Mouse (Mus musculus) midbrain, embryonic 11.5 days (tissue): ENCODE data around the gene Mylpf. TPM values are rescaled to one million over a fixed set of nuclear protein-coding genes. Genes with fewer than 3 reads are reported as not detected.
"Not testable (repeated sequence)": the region's sequence is repeated elsewhere in the genome, so short reads cannot be mapped to it uniquely, and the experiment has no call there.

Experiments used
- ATAC-seq: fragments of 200-750 bp; cut with Nextera tagmentation; 2 replicates; pipeline ENCODE4 v1.8.0; 2017; ENCODE audit warnings: moderate TSS enrichment, moderate library complexity; ENCODE audit not compliant: low FRiP score
- DNase-seq: peaks from one replicate; pipeline ENCODE4 v3.0.0; 2015; ENCODE audit warnings: low spot score; ENCODE audit errors: missing footprints
- H3K27ac ChIP-seq: fragments of 300-500 bp; sonication (generic); 2 replicates; pipeline ENCODE4 v1.5.1; 2014; ENCODE audit warnings: low read depth, low read length
- H3K27me3 ChIP-seq: fragments of 300-500 bp; sonication (generic); 2 replicates; pipeline ENCODE4 v1.6.1; 2014; ENCODE audit warnings: mild to moderate bottlenecking, low read length, moderate library complexity, mixed read lengths; ENCODE audit not compliant: control insufficient read depth, insufficient read depth
- H3K36me3 ChIP-seq: fragments of 300-500 bp; sonication (generic); 2 replicates; pipeline ENCODE4 v1.6.1; 2014; ENCODE audit warnings: mild to moderate bottlenecking, low read length, moderate library complexity, mixed read lengths; ENCODE audit not compliant: control insufficient read depth, insufficient read depth
- H3K4me1 ChIP-seq: fragments of 300-500 bp; sonication (generic); 2 replicates; pipeline ENCODE4 v1.6.1; 2014; ENCODE audit warnings: low read length; ENCODE audit not compliant: control insufficient read depth, insufficient read depth
- H3K4me2 ChIP-seq: fragments of 300-500 bp; sonication (generic); 2 replicates; pipeline ENCODE4 v1.6.1; 2014; ENCODE audit warnings: mild to moderate bottlenecking, moderate library complexity
- H3K4me3 ChIP-seq: fragments of 300-500 bp; sonication (generic); 2 replicates; pipeline ENCODE4 v1.5.1; 2014; ENCODE audit warnings: low read depth, low read length
- H3K9ac ChIP-seq: fragments of 300-500 bp; sonication (generic); 2 replicates; pipeline ENCODE4 v1.6.1; 2014; ENCODE audit warnings: low read length
- H3K9me3 ChIP-seq: fragments of 300-500 bp; sonication (generic); 2 replicates; pipeline ENCODE4 v1.6.1; 2016; ENCODE audit warnings: low read length; ENCODE audit not compliant: control insufficient read depth
- WGBS: fragments of 180-500 bp; shearing (Covaris S2); extraction: QIAGEN DNeasy Blood & Tissue Kit; methylation state at CpG from one replicate; pipeline ENCODE4 v1.1.7; 2014; 5-methylcytosine and 5-hydroxymethylcytosine counted together
- polyA plus RNA-seq: library from polyadenylated mRNA; unstranded; fragments of >200 nt; fragmentation: Nextera tagmentation; extraction: Ambion mirVana; gene quantifications from 2 replicates; pipeline ENCODE4 v1.2.1, GENCODE M21; 2014

Mylpf gene
- polyA plus RNA-seq, 1 experiment from 2014 or later, result 13.2 TPM

GRCm38 (mm10) chr7:127244658-127245510 lies 36.2 kb downstream of the Mylpf start:
- no peaks in the 10 kb centered on the region for H3K9me3 ChIP-seq
- peak overlapping the region; percentile 81 for H3K4me3 ChIP-seq
- ATAC-seq (peak; percentile 80), DNase-seq (peak; percentile 91)
- H3K27me3 ChIP-seq, result no peaks in the 10 kb centered on the region
- H3K4me2 ChIP-seq, result peak overlapping the region; percentile 80
- peaks cover 17% of the 10 kb centered on the region for H3K4me1 ChIP-seq
- peak overlapping the region; percentile 89 for H3K9ac ChIP-seq
- peak overlapping the region; percentile 72 for H3K27ac ChIP-seq
- 10% methylated on average over 33 of the region's 33 CpGs for WGBS
- H3K36me3 ChIP-seq, result peaks cover 3% of the 10 kb centered on the region; the same call in 1 of the 2 replicates

- not testable (repeated sequence) for H3K27me3 ChIP-seq, H3K9ac ChIP-seq, H3K4me3 ChIP-seq, ATAC-seq, H3K4me2 ChIP-seq, H3K36me3 ChIP-seq, H3K27ac ChIP-seq, H3K9me3 ChIP-seq, DNase-seq
- WGBS, result 94% methylated on average over 8 of the region's 8 CpGs
- H3K4me1 ChIP-seq, result peaks cover 12% of the 10 kb centered on the region
Observed at GRCm38 (mm10) chr7:127250511-127250910, 41.8 kb downstream of the Mylpf start.

- H3K27me3 ChIP-seq, result no peaks in the 10 kb centered on the region
- no peak overlapping the region for H3K4me2 ChIP-seq
- no peak for DNase-seq
- H3K36me3 ChIP-seq, result peaks cover 3% of the 10 kb centered on the region; the same call in 1 of the 2 replicates
- H3K4me1 ChIP-seq, result peaks cover 7% of the 10 kb centered on the region
- H3K9me3 ChIP-seq, result no peaks in the 10 kb centered on the region
- ATAC-seq, result no peak
- WGBS, result 83% methylated on average over 2 of the region's 2 CpGs
- no peak overlapping the region for H3K9ac ChIP-seq
- no peak overlapping the region for H3K4me3 ChIP-seq
- H3K27ac ChIP-seq, result no peak overlapping the region
Observed at GRCm38 (mm10) chr7:127252414-127252813, 43.7 kb downstream of the Mylpf start.

- no peaks in the 10 kb centered on the region for H3K27me3 ChIP-seq
- WGBS, result 89% methylated on average over 6 of the region's 6 CpGs
- H3K27ac ChIP-seq, result no peak overlapping the region; the same call in 1 of the 2 replicates
- peak overlapping the region; percentile 92 for H3K4me2 ChIP-seq
- ATAC-seq, result no peak
- peak overlapping the region; percentile 52 for H3K4me3 ChIP-seq
- H3K9ac ChIP-seq, result peak overlapping the region; percentile 75
- H3K9me3 ChIP-seq, result no peaks in the 10 kb centered on the region
- peaks cover 7% of the 10 kb centered on the region for H3K4me1 ChIP-seq
- H3K36me3 ChIP-seq, result peaks cover under 1% of the 10 kb centered on the region; the same call in 1 of the 2 replicates
- DNase-seq, result no peak
Observed at GRCm38 (mm10) chr7:127253341-127253740, 44.7 kb downstream of the Mylpf start.

GRCm38 (mm10) chr7:127253821-127254769 lies 45.4 kb downstream of the Mylpf start:
- Histone ChIP-seq H3K36me3 (no peaks in the 10 kb centered on the region), H3K27me3 (no peaks in the 10 kb centered on the region), H3K4me3 (peak overlapping the region; percentile 52), H3K4me2 (peak overlapping the region; percentile 92), H3K9me3 (no peaks in the 10 kb centered on the region), H3K4me1 (peaks cover 7% of the 10 kb centered on the region), H3K27ac (peak overlapping the region; percentile 85), H3K9ac (peak overlapping the region; percentile 79)
- WGBS, result under 1% methylated on average over 136 of the region's 136 CpGs
- ATAC-seq, result peak; percentile 96
- peak; percentile 100 for DNase-seq

GRCm38 (mm10) chr7:127255008-127255407 lies 46.3 kb downstream of the Mylpf start:
- no peaks in the 10 kb centered on the region for H3K27me3 ChIP-seq
- H3K4me3 ChIP-seq, result peak overlapping the region; percentile 52
- no peaks in the 10 kb centered on the region for H3K36me3 ChIP-seq
- H3K9me3 ChIP-seq, result no peaks in the 10 kb centered on the region
- peak overlapping the region; percentile 79 for H3K9ac ChIP-seq
- peaks cover 15% of the 10 kb centered on the region for H3K4me1 ChIP-seq
- H3K27ac ChIP-seq, result no peak overlapping the region
- 34% methylated on average over 4 of the region's 4 CpGs for WGBS
- no peak for ATAC-seq
- H3K4me2 ChIP-seq, result peak overlapping the region; percentile 92
- no peak for DNase-seq

- H3K27me3 ChIP-seq, result no peaks in the 10 kb centered on the region
- WGBS, result 88% methylated on average over 2 of the region's 2 CpGs
- H3K4me2 ChIP-seq, result no peak overlapping the region
- H3K9ac ChIP-seq, result no peak overlapping the region
- DNase-seq (no peak), ATAC-seq (no peak)
- no peaks in the 10 kb centered on the region for H3K9me3 ChIP-seq
- H3K27ac ChIP-seq, result no peak overlapping the region
- no peak overlapping the region for H3K4me3 ChIP-seq
- H3K36me3 ChIP-seq, result no peaks in the 10 kb centered on the region
- peaks cover 17% of the 10 kb centered on the region for H3K4me1 ChIP-seq
Observed at GRCm38 (mm10) chr7:127255965-127256364, 47.3 kb downstream of the Mylpf start.

- DNase-seq (no peak), ATAC-seq (no peak)
- no peaks in the 10 kb centered on the region for H3K9me3 ChIP-seq
- no peak overlapping the region for H3K27ac ChIP-seq
- WGBS, result 89% methylated on average over 5 of the region's 5 CpGs
- no peak overlapping the region for H3K9ac ChIP-seq
- H3K27me3 ChIP-seq, result no peaks in the 10 kb centered on the region
- no peak overlapping the region for H3K4me2 ChIP-seq
- H3K4me3 ChIP-seq, result no peak overlapping the region
- H3K4me1 ChIP-seq, result peaks cover 20% of the 10 kb centered on the region
- no peaks in the 10 kb centered on the region for H3K36me3 ChIP-seq
Observed at GRCm38 (mm10) chr7:127256518-127256917, 47.8 kb downstream of the Mylpf start.
